Mouse (Mus musculus) 416B (cell line): ENCODE measurements around the gene Ccdc7a.
"Not testable (repeated sequence)": the region's sequence is repeated elsewhere in the genome, so short reads cannot be mapped to it uniquely, and the experiment has no call there.

ENCODE experiments used
- DNase-seq: peaks from one replicate; pipeline ENCODE4 v3.0.0; 2011; ENCODE audit warnings: low read depth

Ccdc7a gene

GRCm38 (mm10) chr8:129065417-129065816, at the start of gene Ccdc7a:
Gene Ccdc7a (minus strand): TSS chr8:129065517.
- not testable (repeated sequence) for DNase-seq

- DNase-seq = not testable (repeated sequence)
Observed at GRCm38 (mm10) chr8:129066834-129067233, 1.5 kb upstream of the Ccdc7a start, which contains the start of gene Ccdc7b. Gene Ccdc7b (plus strand): TSS chr8:129067134.

GRCm38 (mm10) chr8:128991389-128991788, 73.9 kb downstream of the Ccdc7a start:
- DNase-seq = no peak

- DNase-seq = not testable (repeated sequence)
Observed at GRCm38 (mm10) chr8:128948941-128949340, 116.4 kb downstream of the Ccdc7a start.

- DNase-seq = not testable (repeated sequence)
Observed at GRCm38 (mm10) chr8:128941022-128941641, 124.2 kb downstream of the Ccdc7a start.

GRCm38 (mm10) chr8:128933446-128933845, 131.9 kb downstream of the Ccdc7a start:
- no peak for DNase-seq

GRCm38 (mm10) chr8:128882719-128883118, 182.6 kb downstream of the Ccdc7a start:
- DNase-seq = no peak

- no peak for DNase-seq
Observed at GRCm38 (mm10) chr8:128843749-128844148, 221.6 kb downstream of the Ccdc7a start.

GRCm38 (mm10) chr8:128812521-128812920, 252.8 kb downstream of the Ccdc7a start:
- no peak for DNase-seq

GRCm38 (mm10) chr8:128798594-128798993, 266.7 kb downstream of the Ccdc7a start, which contains the start of gene Gm3952:
Gene Gm3952 (minus strand): TSS chr8:128798694.
- no peak for DNase-seq

- DNase-seq = no peak
Observed at GRCm38 (mm10) chr8:128735692-128736091, 329.6 kb downstream of the Ccdc7a start.

- no peak for DNase-seq
Observed at GRCm38 (mm10) chr8:128734118-128734517, 331.2 kb downstream of the Ccdc7a start.

- DNase-seq = no peak
Observed at GRCm38 (mm10) chr8:128732254-128732653, 333.1 kb downstream of the Ccdc7a start.

- no peak for DNase-seq
Observed at GRCm38 (mm10) chr8:128727213-128727612, 338.1 kb downstream of the Ccdc7a start.

- DNase-seq = peak; percentile 74
Observed at GRCm38 (mm10) chr8:128724819-128725218, 340.5 kb downstream of the Ccdc7a start.

- DNase-seq = no peak
Observed at GRCm38 (mm10) chr8:128716184-128716583, 349.1 kb downstream of the Ccdc7a start.

- DNase-seq = peak; percentile 81
Observed at GRCm38 (mm10) chr8:128709261-128709660, 356.1 kb downstream of the Ccdc7a start.

GRCm38 (mm10) chr8:128704836-128705235, 360.5 kb downstream of the Ccdc7a start:
- DNase-seq = no peak

GRCm38 (mm10) chr8:128704376-128704775, 360.9 kb downstream of the Ccdc7a start:
- DNase-seq = no peak

GRCm38 (mm10) chr8:128697945-128698344, 367.4 kb downstream of the Ccdc7a start:
- no peak for DNase-seq

GRCm38 (mm10) chr8:128696701-128697397, 368.5 kb downstream of the Ccdc7a start:
- DNase-seq = no peak

- DNase-seq = no peak
Observed at GRCm38 (mm10) chr8:128690056-128690455, 375.3 kb downstream of the Ccdc7a start.

- no peak for DNase-seq
Observed at GRCm38 (mm10) chr8:128688679-128689078, 376.6 kb downstream of the Ccdc7a start.
